Comparison of ENCODE assay signal across 9 mouse cellular contexts in the genomic region with DNA sequence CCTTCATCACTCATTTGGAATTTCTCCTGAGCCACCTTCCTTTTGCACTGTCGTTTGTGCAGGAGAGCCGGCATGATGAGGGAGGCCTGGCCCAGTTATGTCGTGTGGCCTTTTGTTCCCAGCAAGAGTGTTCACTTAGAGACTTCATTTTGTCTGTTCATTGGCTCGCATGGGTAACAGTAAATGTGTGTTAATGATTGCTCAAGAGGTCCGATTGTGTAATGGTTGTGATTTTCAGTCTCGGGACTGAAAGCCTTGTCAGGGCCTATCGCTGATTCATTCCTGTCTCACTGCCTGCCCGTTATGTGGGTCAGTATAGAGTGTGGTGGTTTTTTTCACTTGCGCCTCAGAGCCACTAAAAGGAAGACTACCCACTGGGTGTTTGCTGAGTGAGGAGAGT.
DNase-seq lines count a peak whose midpoint lies in the region; TF ChIP-seq lines count a peak whose summit lies in the region.
"Had no signal": no experiment of that assay in that cellular context is flagged by ENCODE, and none has a peak within 500 bp of the region (broad histone marks: within the 10 kb centered on the region; RNA-seq: fewer than 3 reads in every experiment).

No protein-coding gene starts in this region.

- no peaks in the 10 kb centered on the region; the same call in 1 of the 2 replicates for H3K36me3 ChIP-seq in limb, embryonic 10.5 days
- no peaks in the 10 kb centered on the region for H3K36me3 ChIP-seq in myocyte (ENCODE audit: control insufficient read depth, insufficient read depth)
- H3K36me3 ChIP-seq: embryonic facial prominence, embryonic 15.5 days had no signal

- no peak overlapping the region for H3K4me2 ChIP-seq in myocyte (ENCODE audit: low read depth)
- H3K4me2 ChIP-seq: embryonic facial prominence, embryonic 15.5 days had no signal

- H3K4me3 ChIP-seq in brown adipose tissue, adult 24 weeks (ENCODE audit: insufficient read depth, low read depth, low read length): no peak overlapping the region
- H3K4me3 ChIP-seq in limb, embryonic 10.5 days: no peak overlapping the region
- no peak overlapping the region for H3K4me3 ChIP-seq in myocyte
- H3K4me3 ChIP-seq: embryonic facial prominence, embryonic 15.5 days had no signal

- no peaks in the 10 kb centered on the region for H3K9me3 ChIP-seq in limb, embryonic 10.5 days (replicated peaks)
- H3K9me3 ChIP-seq: embryonic facial prominence, embryonic 15.5 days had no signal

- DNase-seq in kidney, adult 11 months: peak; percentile 45
- DNase-seq in kidney, postnatal 4 days: no peak
- DNase-seq in limb, embryonic 10.5 days (ENCODE audit: low spot score): no peak
- no peak for DNase-seq in T-cell, adult 2 months (ENCODE audit: low spot score)
- no peak for DNase-seq in right cerebral cortex, postnatal 25 days
- no peak for DNase-seq in cerebellum, adult 11-12 months

- H3ac ChIP-seq in myocyte (ENCODE audit: control insufficient read depth, insufficient read length): no peak overlapping the region

- peaks cover 39% of the 10 kb centered on the region for H3K4me1 ChIP-seq in brown adipose tissue, adult 24 weeks (ENCODE audit: control insufficient read depth, insufficient read depth, insufficient read length, low read length)
- peaks cover 42% of the 10 kb centered on the region for H3K4me1 ChIP-seq in limb, embryonic 10.5 days

- no peaks in the 10 kb centered on the region for H3K27me3 ChIP-seq in limb, embryonic 10.5 days (ENCODE audit: low read depth, poor library complexity, severe bottlenecking)
- H3K27me3 ChIP-seq in myocyte (ENCODE audit: control insufficient read depth, insufficient read depth, insufficient read length): no peaks in the 10 kb centered on the region
- H3K27me3 ChIP-seq: embryonic facial prominence, embryonic 15.5 days had no signal

- TF ChIP-seq POLR2A in myocyte (IDR thresholded peaks at IDR 0.05; ENCODE audit: insufficient read length, low read depth): no peak

- WGBS in limb, embryonic 10.5 days: 66% methylated on average over 9 of the region's 9 CpGs

- peak overlapping the region; percentile 77 for H3K27ac ChIP-seq in brown adipose tissue, adult 24 weeks (replicated peaks; ENCODE audit: low read depth, low read length)
- peak overlapping the region; percentile 48 for H3K27ac ChIP-seq in limb, embryonic 10.5 days
- H3K27ac ChIP-seq: embryonic facial prominence, embryonic 15.5 days had no signal

- H3K79me2 ChIP-seq in myocyte (ENCODE audit: control insufficient read depth, insufficient read depth): peaks cover 14% of the 10 kb centered on the region

TF ChIP-seq in myocyte, 11 proteins besides CTCF, POLR2A, EP300 and RAD21:
- TF ChIP-seq TCF3 (IDR thresholded peaks at IDR 0.05; ENCODE audit: insufficient read length, low read depth) (no peak), POLR2AphosphoS2 (IDR thresholded peaks at IDR 0.05; ENCODE audit: insufficient read length, low read depth) (no peak), MYOG (IDR thresholded peaks at IDR 0.05; ENCODE audit: control insufficient read depth in 1 of 3, insufficient read depth in 1 of 3, insufficient read length in 2 of 3, low read depth in 2 of 3) (no peak), CEBPB (IDR thresholded peaks at IDR 0.05; ENCODE audit: insufficient read depth, poor library complexity, severe bottlenecking) (peak; percentile 57; the same call in 1 of the 2 replicates), MAX (IDR thresholded peaks at IDR 0.05; ENCODE audit: low read depth) (no peak)
